Mouse (Mus musculus) spleen, postnatal 36 days (tissue): ENCODE measurements around the gene Olfr1445.

Experiments
- DNase-seq, 2 experiments: peaks; one replicate each; pipeline ENCODE4 v3.0.0; 2022; ENCODE audit warnings: low spot score in 2 of 2, mixed read lengths in 1 of 2

The Olfr1445 gene

GRCm38 (mm10) chr19:12883555-12883954 is at the start of gene Olfr1445:
Gene Olfr1445 (plus strand): TSS chr19:12883855.
- DNase-seq: no peak

- DNase-seq: no peak
Measured at GRCm38 (mm10) chr19:12838507-12838906, 45.1 kb upstream of the Olfr1445 start.

- no peak for DNase-seq
Measured at GRCm38 (mm10) chr19:12846382-12846781, 37.3 kb upstream of the Olfr1445 start, which contains the start of gene Gm5244. Gene Gm5244 (plus strand): TSS chr19:12846682.

- DNase-seq: no peak
Measured at GRCm38 (mm10) chr19:12856983-12857382, 26.7 kb upstream of the Olfr1445 start, which contains the start of gene Olfr1444. Gene Olfr1444 (plus strand): TSS chr19:12857283.

- DNase-seq: no peak
Measured at GRCm38 (mm10) chr19:12893424-12893823, 9.8 kb downstream of the Olfr1445 start, which contains the start of gene Olfr1446. Gene Olfr1446 (minus strand): TSS chr19:12893524.

GRCm38 (mm10) chr19:12903643-12904042 is 20.0 kb downstream of the Olfr1445 start, which contains the start of gene Olfr1447:
Gene Olfr1447 (minus strand): TSS chr19:12903743.
- DNase-seq: no peak

- no peak for DNase-seq
Measured at GRCm38 (mm10) chr19:12924319-12924718, 40.7 kb downstream of the Olfr1445 start, which contains the start of gene Olfr1448. Gene Olfr1448 (minus strand): TSS chr19:12924419.

- no peak for DNase-seq
Measured at GRCm38 (mm10) chr19:12930540-12930939, 46.9 kb downstream of the Olfr1445 start, which contains the start of gene Olfr1449. Gene Olfr1449 (plus strand): TSS chr19:12930840.
